Mouse (Mus musculus) neural tube, embryonic 13.5 days (tissue): ENCODE measurements around the gene Crcp. TPM values are rescaled to one million over a fixed set of nuclear protein-coding genes. Genes with fewer than 3 reads are reported as not detected.

Experiments
- ATAC-seq: fragments of 200-750 bp; cut with Nextera tagmentation; 2 replicates; pipeline ENCODE4 v1.8.0; 2017; ENCODE audit warnings: low read depth, mild to moderate bottlenecking, moderate TSS enrichment, moderate library complexity
- H3K27ac ChIP-seq: fragments of 300-500 bp; sonication (generic); replicated peaks from 2 replicates; pipeline ENCODE4 v1.5.1; 2015; ENCODE audit warnings: moderate library complexity, mild to moderate bottlenecking, inconsistent platforms
- H3K27me3 ChIP-seq: fragments of 300-500 bp; sonication (generic); 2 replicates; pipeline ENCODE4 v1.6.1; 2015; ENCODE audit warnings: mild to moderate bottlenecking, inconsistent platforms
- H3K36me3 ChIP-seq: fragments of 300-500 bp; sonication (generic); 2 replicates; pipeline ENCODE4 v1.6.1; 2015; ENCODE audit warnings: mild to moderate bottlenecking, inconsistent platforms
- H3K4me1 ChIP-seq: fragments of 300-500 bp; sonication (generic); replicated peaks from 2 replicates; pipeline ENCODE4 v1.6.1; 2015; ENCODE audit warnings: inconsistent platforms
- H3K4me2 ChIP-seq: fragments of 300-500 bp; sonication (generic); 2 replicates; pipeline ENCODE4 v1.6.1; 2015; ENCODE audit warnings: inconsistent platforms, mild to moderate bottlenecking, moderate library complexity
- H3K4me3 ChIP-seq: fragments of 300-500 bp; sonication (generic); 2 replicates; pipeline ENCODE4 v1.5.1; 2015; ENCODE audit warnings: mild to moderate bottlenecking, inconsistent platforms
- H3K9ac ChIP-seq: fragments of 300-500 bp; sonication (generic); 2 replicates; pipeline ENCODE4 v1.6.1; 2015; ENCODE audit warnings: moderate library complexity, mild to moderate bottlenecking, inconsistent platforms
- H3K9me3 ChIP-seq: fragments of 300-500 bp; sonication (generic); 2 replicates; pipeline ENCODE4 v1.6.1; 2016; ENCODE audit warnings: inconsistent platforms
- WGBS: fragments of 180-500 bp; shearing (Covaris S2); methylation state at CpG from one replicate; pipeline ENCODE4 v1.1.7; 2015; 5-methylcytosine and 5-hydroxymethylcytosine counted together
- polyA plus RNA-seq: library from polyadenylated mRNA; unstranded; fragments of >200 nt; fragmentation: Nextera tagmentation; extraction: Ambion mirVana; gene quantifications from 2 replicates; pipeline ENCODE4 v1.2.1, GENCODE M21; 2015

The Crcp gene
- polyA plus RNA-seq, 1 experiment from 2014 or later: 80.1 TPM

- no peak for ATAC-seq
- Histone ChIP-seq H3K27ac (peak overlapping the region; percentile 50; the same call in 1 of the 2 replicates), H3K27me3 (no peaks in the 10 kb centered on the region), H3K9me3 (no peaks in the 10 kb centered on the region), H3K9ac (no peak overlapping the region), H3K36me3 (peaks cover 85% of the 10 kb centered on the region), H3K4me2 (no peak overlapping the region), H3K4me3 (no peak overlapping the region), H3K4me1 (peaks cover 4% of the 10 kb centered on the region; the same call in 1 of the 2 replicates)
- WGBS: 81% methylated on average over 15 of the region's 15 CpGs
Observed at GRCm38 (mm10) chr5:130048786-130049520, 19.9 kb downstream of the Crcp start.

- peaks cover 75% of the 10 kb centered on the region for H3K36me3 ChIP-seq
Observed at GRCm38 (mm10) chr5:130050416-130050815, 21.3 kb downstream of the Crcp start.

GRCm38 (mm10) chr5:130051073-130051860, 22.2 kb downstream of the Crcp start:
- no peaks in the 10 kb centered on the region for H3K9me3 ChIP-seq
- no peak overlapping the region for H3K9ac ChIP-seq
- 89% methylated on average over 15 of the region's 15 CpGs for WGBS
- peaks cover 70% of the 10 kb centered on the region for H3K36me3 ChIP-seq
- peaks cover 4% of the 10 kb centered on the region; the same call in 1 of the 2 replicates for H3K4me1 ChIP-seq
- H3K4me2 ChIP-seq: no peak overlapping the region
- ATAC-seq: no peak
- H3K27ac ChIP-seq: no peak overlapping the region
- H3K27me3 ChIP-seq: no peaks in the 10 kb centered on the region
- no peak overlapping the region for H3K4me3 ChIP-seq

More at GRCm38 (mm10) chr5:130050416-130050815, 21.3 kb downstream of the Crcp start:
- no peak for ATAC-seq
- no peak overlapping the region for H3K27ac ChIP-seq
- no peak overlapping the region for H3K9ac ChIP-seq
- 68% methylated on average over 6 of the region's 6 CpGs for WGBS
- no peak overlapping the region for H3K4me3 ChIP-seq
- no peak overlapping the region for H3K4me2 ChIP-seq
- H3K9me3 ChIP-seq: no peaks in the 10 kb centered on the region
- peaks cover 4% of the 10 kb centered on the region; the same call in 1 of the 2 replicates for H3K4me1 ChIP-seq
- H3K27me3 ChIP-seq: no peaks in the 10 kb centered on the region

GRCm38 (mm10) chr5:130052510-130052909, 23.4 kb downstream of the Crcp start:
- Histone ChIP-seq H3K4me3 (no peak overlapping the region), H3K4me1 (peaks cover 4% of the 10 kb centered on the region; the same call in 1 of the 2 replicates), H3K27me3 (no peaks in the 10 kb centered on the region), H3K36me3 (peaks cover 58% of the 10 kb centered on the region), H3K9ac (no peak overlapping the region), H3K4me2 (no peak overlapping the region), H3K9me3 (no peaks in the 10 kb centered on the region), H3K27ac (no peak overlapping the region)
- ATAC-seq: no peak
- WGBS: 82% methylated on average over 5 of the region's 5 CpGs

GRCm38 (mm10) chr5:130052955-130053354, 23.9 kb downstream of the Crcp start:
- WGBS: 93% methylated on average over 6 of the region's 6 CpGs
- peaks cover 55% of the 10 kb centered on the region for H3K36me3 ChIP-seq
- no peak overlapping the region for H3K4me2 ChIP-seq
- no peak overlapping the region for H3K9ac ChIP-seq
- H3K4me3 ChIP-seq: no peak overlapping the region
- no peak overlapping the region for H3K27ac ChIP-seq
- ATAC-seq: no peak
- H3K9me3 ChIP-seq: no peaks in the 10 kb centered on the region
- H3K4me1 ChIP-seq: peaks cover 4% of the 10 kb centered on the region; the same call in 1 of the 2 replicates
- H3K27me3 ChIP-seq: no peaks in the 10 kb centered on the region

- Histone ChIP-seq H3K4me3 (no peak overlapping the region), H3K4me1 (no peaks in the 10 kb centered on the region), H3K36me3 (peaks cover 47% of the 10 kb centered on the region), H3K27me3 (no peaks in the 10 kb centered on the region), H3K27ac (no peak overlapping the region), H3K9me3 (no peaks in the 10 kb centered on the region), H3K4me2 (no peak overlapping the region), H3K9ac (no peak overlapping the region)
- 93% methylated on average over 4 of the region's 4 CpGs for WGBS
- ATAC-seq: no peak
Observed at GRCm38 (mm10) chr5:130055688-130056087, 26.6 kb downstream of the Crcp start.

GRCm38 (mm10) chr5:130056303-130056702, 27.2 kb downstream of the Crcp start:
- Histone ChIP-seq H3K27ac (no peak overlapping the region), H3K4me1 (no peaks in the 10 kb centered on the region), H3K36me3 (peaks cover 45% of the 10 kb centered on the region), H3K27me3 (no peaks in the 10 kb centered on the region), H3K9ac (no peak overlapping the region), H3K4me3 (no peak overlapping the region), H3K4me2 (no peak overlapping the region), H3K9me3 (no peaks in the 10 kb centered on the region)
- WGBS: 96% methylated on average over 2 of the region's 2 CpGs
- ATAC-seq: no peak

GRCm38 (mm10) chr5:130059413-130060328, 30.6 kb downstream of the Crcp start:
- Histone ChIP-seq H3K27me3 (no peaks in the 10 kb centered on the region), H3K4me1 (no peaks in the 10 kb centered on the region), H3K27ac (peak overlapping the region; percentile 38; the same call in 1 of the 2 replicates), H3K36me3 (peaks cover 39% of the 10 kb centered on the region), H3K9ac (no peak overlapping the region), H3K4me3 (no peak overlapping the region), H3K9me3 (no peaks in the 10 kb centered on the region), H3K4me2 (no peak overlapping the region)
- 80% methylated on average over 12 of the region's 12 CpGs for WGBS
- ATAC-seq: no peak

GRCm38 (mm10) chr5:130060329-130060665, 31.2 kb downstream of the Crcp start:
- Histone ChIP-seq H3K36me3 (peaks cover 35% of the 10 kb centered on the region), H3K9me3 (no peaks in the 10 kb centered on the region), H3K9ac (no peak overlapping the region), H3K4me2 (no peak overlapping the region), H3K4me1 (no peaks in the 10 kb centered on the region), H3K27me3 (no peaks in the 10 kb centered on the region), H3K27ac (peak overlapping the region; percentile 23; the same call in 1 of the 2 replicates), H3K4me3 (no peak overlapping the region)
- 90% methylated on average over 4 of the region's 4 CpGs for WGBS
- no peak for ATAC-seq

- no peaks in the 10 kb centered on the region for H3K27me3 ChIP-seq
- H3K9ac ChIP-seq: no peak overlapping the region
- H3K4me2 ChIP-seq: no peak overlapping the region
- H3K4me3 ChIP-seq: no peak overlapping the region
- H3K4me1 ChIP-seq: no peaks in the 10 kb centered on the region
- WGBS: 84% methylated on average over 2 of the region's 2 CpGs
- H3K36me3 ChIP-seq: peaks cover 30% of the 10 kb centered on the region
- no peak for ATAC-seq
- H3K9me3 ChIP-seq: no peaks in the 10 kb centered on the region; the same call in 1 of the 2 replicates
- H3K27ac ChIP-seq: peak overlapping the region; percentile 28; the same call in 1 of the 2 replicates
Observed at GRCm38 (mm10) chr5:130062096-130062495, 33.0 kb downstream of the Crcp start.

GRCm38 (mm10) chr5:130063760-130064159, 34.7 kb downstream of the Crcp start:
- no peak overlapping the region for H3K27ac ChIP-seq
- H3K9me3 ChIP-seq: no peaks in the 10 kb centered on the region; the same call in 1 of the 2 replicates
- no peak overlapping the region for H3K4me3 ChIP-seq
- 81% methylated on average over 2 of the region's 2 CpGs for WGBS
- no peak overlapping the region for H3K9ac ChIP-seq
- no peak overlapping the region for H3K4me2 ChIP-seq
- no peaks in the 10 kb centered on the region for H3K27me3 ChIP-seq
- H3K4me1 ChIP-seq: no peaks in the 10 kb centered on the region
- ATAC-seq: no peak
- peaks cover 30% of the 10 kb centered on the region for H3K36me3 ChIP-seq
